8 mouse cellular contexts compared by ENCODE assay signal in genomic region chr10:60106146-60106530, GRCm38 (mm10). TPM values are rescaled to one million over a fixed set of nuclear protein-coding genes. Genes with fewer than 3 reads are reported as not detected.
DNase-seq lines count a peak whose midpoint lies in the region; ATAC-seq and TF ChIP-seq lines count a peak whose summit lies in the region.

Spock2 (plus strand) TSS chr10:60106219.

- no peak within 1 kb of the TSS for H3K27ac ChIP-seq in intestine, embryonic 16.5 days (ENCODE audit: low read length)
- no peak within 1 kb of the TSS for H3K27ac ChIP-seq in liver, embryonic 14.5 days
- peak within 1 kb of the TSS; percentile 94 for H3K27ac ChIP-seq in neural tube, embryonic 15.5 days (replicated peaks)

- TF ChIP-seq EP300 in liver, embryonic 14.5 days (IDR thresholded peaks at IDR 0.05; ENCODE audit: low read depth), result no peak

- TF ChIP-seq CTCF in liver, embryonic 14.5 days (IDR thresholded peaks at IDR 0.05; ENCODE audit: low read depth), result no peak

- DNase-seq in thymus, postnatal 25 days, result peak; percentile 8
- no peak for DNase-seq in thymus, adult 18-20 months
- peak; percentile 60 to 61 for DNase-seq in cerebellum, postnatal 4 days (ENCODE audit: low spot score in 2 of 2)
- DNase-seq in gastrocnemius, postnatal 25 days, result peak; percentile 51
- no peak for DNase-seq in liver, embryonic 14.5 days (ENCODE audit: low read depth in 3 of 3, low spot score in 3 of 3)
- no peak for DNase-seq in spleen, postnatal 36 days (ENCODE audit: low spot score in 2 of 2)

- H3K9me3 ChIP-seq in intestine, embryonic 16.5 days (ENCODE audit: control insufficient read depth, low read length), result no peaks in the 10 kb centered on the region
- no peaks in the 10 kb centered on the region for H3K9me3 ChIP-seq in liver, embryonic 14.5 days (ENCODE audit: control insufficient read depth, low read length)
- H3K9me3 ChIP-seq in neural tube, embryonic 15.5 days (replicated peaks), result no peaks in the 10 kb centered on the region

- peak; percentile 36 for ATAC-seq in intestine, embryonic 16.5 days
- no peak for ATAC-seq in liver, embryonic 14.5 days (ENCODE audit: insufficient read depth)
- peak; percentile 79 for ATAC-seq in neural tube, embryonic 15.5 days (ENCODE audit: low FRiP score)

- peak within 1 kb of the TSS; percentile 62 for H3K4me3 ChIP-seq in intestine, embryonic 16.5 days (ENCODE audit: low read length)
- H3K4me3 ChIP-seq in liver, embryonic 14.5 days (ENCODE audit: insufficient read depth in 1 of 2, low read depth in 2 of 2, low read length in 2 of 2), result peak within 1 kb of the TSS; percentile 15 to 26; a peak in 3 of 4 replicates
- H3K4me3 ChIP-seq in neural tube, embryonic 15.5 days (replicated peaks), result peak within 1 kb of the TSS; percentile 84

- no peaks in the 10 kb centered on the region for H3K36me3 ChIP-seq in intestine, embryonic 16.5 days (ENCODE audit: control insufficient read depth, insufficient read depth, low read length)
- no peaks in the 10 kb centered on the region for H3K36me3 ChIP-seq in liver, embryonic 14.5 days (replicated peaks; ENCODE audit: control insufficient read depth, insufficient read depth, low read depth)
- no peaks in the 10 kb centered on the region for H3K36me3 ChIP-seq in neural tube, embryonic 15.5 days

- H3K4me1 ChIP-seq in intestine, embryonic 16.5 days (ENCODE audit: control insufficient read depth, insufficient read depth, low read length), result peaks cover 17% of the 10 kb centered on the region
- no peaks in the 10 kb centered on the region for H3K4me1 ChIP-seq in liver, embryonic 14.5 days (replicated peaks; ENCODE audit: control insufficient read depth in 2 of 2, insufficient read depth in 2 of 2, low read length in 1 of 2)
- H3K4me1 ChIP-seq in neural tube, embryonic 15.5 days, result peaks cover 45% of the 10 kb centered on the region

- H3K4me2 ChIP-seq in intestine, embryonic 16.5 days (ENCODE audit: low read depth, low read length), result peak within 1 kb of the TSS; percentile 99
- peak within 1 kb of the TSS; percentile 43 for H3K4me2 ChIP-seq in liver, embryonic 14.5 days (ENCODE audit: low read depth)
- H3K4me2 ChIP-seq in neural tube, embryonic 15.5 days, result peak within 1 kb of the TSS; percentile 87

- H3K27me3 ChIP-seq in intestine, embryonic 16.5 days (replicated peaks; ENCODE audit: control insufficient read depth, insufficient read depth, low read length), result peaks cover 31% of the 10 kb centered on the region
- peaks cover 55% of the 10 kb centered on the region for H3K27me3 ChIP-seq in liver, embryonic 14.5 days (ENCODE audit: control insufficient read depth, insufficient read depth, low read length)
- H3K27me3 ChIP-seq in neural tube, embryonic 15.5 days (replicated peaks), result no peaks in the 10 kb centered on the region

- 1% methylated on average over 22 of the region's 22 CpGs for WGBS in intestine, embryonic 16.5 days
- 1% methylated on average over 22 of the region's 22 CpGs for WGBS in liver, embryonic 14.5 days (ENCODE audit: insufficient replicate concordance)
- 0% methylated on average over 22 of the region's 22 CpGs for WGBS in neural tube, embryonic 15.5 days

- H3K9ac ChIP-seq in intestine, embryonic 16.5 days (ENCODE audit: low read depth, low read length), result peak within 1 kb of the TSS; percentile 68
- H3K9ac ChIP-seq in liver, embryonic 14.5 days (replicated peaks), result no peak within 1 kb of the TSS
- peak within 1 kb of the TSS; percentile 85 for H3K9ac ChIP-seq in neural tube, embryonic 15.5 days (replicated peaks)

RNA-seq across cellular contexts. Expression of gene Spock2, which starts in this region (rescaled TPM):
- 1 to 10 TPM; 4.7 to 5.7 TPM for total RNA-seq in gastrocnemius, postnatal 25 days (2021)
- 3.4 and 3.6 TPM in 2 replicates for polyA plus RNA-seq in intestine, embryonic 16.5 days (2015; fragmentation: Nextera tagmentation; extraction: Ambion mirVana)
- 0.04 and 0.12 TPM in 2 replicates for polyA plus RNA-seq in liver, embryonic 14.5 days (2012; rRNA removed)
- polyA plus RNA-seq in liver, embryonic 14.5 days (2014; fragmentation: Nextera tagmentation; extraction: Ambion mirVana), result 0.04 and 0.06 TPM in 2 replicates
- 114 and 122 TPM in 2 replicates for polyA plus RNA-seq in neural tube, embryonic 15.5 days (2015; fragmentation: Nextera tagmentation; extraction: Ambion mirVana)

Comparison
In these comparisons a context has a peak if more than half of its experiments do, and no peak if none do; other contexts are left out.
1. RNA of gene Spock2 (polyA plus RNA-seq): 114 to 122 TPM in neural tube, embryonic 15.5 days; 3.4 to 3.6 TPM in intestine, embryonic 16.5 days and 0.04 to 0.12 TPM in liver, embryonic 14.5 days; every median in the first group is over 10 times any median in the second.
2. DNase-seq: peak in thymus, postnatal 25 days (single experiment), cerebellum, postnatal 4 days (2 of 2) and gastrocnemius, postnatal 25 days (single experiment); none in thymus, adult 18-20 months (0 of 2), liver, embryonic 14.5 days (0 of 3) and spleen, postnatal 36 days (0 of 2).
3. H3K4me2 ChIP-seq: peak in every context shown above with its lines; median percentile 99 in intestine, embryonic 16.5 days; 87 in neural tube, embryonic 15.5 days; 43 in liver, embryonic 14.5 days.
4. H3K4me3 ChIP-seq: peak in every context shown above with its lines; median percentile 84 in neural tube, embryonic 15.5 days; 62 in intestine, embryonic 16.5 days; 20 in liver, embryonic 14.5 days.